Mouse (Mus musculus) cerebellum, adult 9-10 months (tissue): Measurements from ENCODE around the gene Lta.

Experiments used
- DNase-seq: peaks from one replicate; pipeline ENCODE4 v3.0.0; 2022

Lta gene

GRCm38 (mm10) chr17:35175968-35176367 lies 29.2 kb downstream of the Lta start, which contains the start of gene Aif1:
TSS of gene Aif1 (minus strand) at chr17:35176068.
- no peak for DNase-seq

- DNase-seq = no peak
Measured at GRCm38 (mm10) chr17:35175382-35175781, 29.8 kb downstream of the Lta start.

GRCm38 (mm10) chr17:35174201-35174977 lies 30.8 kb downstream of the Lta start:
- DNase-seq = no peak

GRCm38 (mm10) chr17:35173329-35173728 lies 31.8 kb downstream of the Lta start:
- DNase-seq = no peak

GRCm38 (mm10) chr17:35172445-35173234 lies 32.5 kb downstream of the Lta start:
- DNase-seq = no peak

- DNase-seq = peak; percentile 71
Measured at GRCm38 (mm10) chr17:35168541-35169207, 36.5 kb downstream of the Lta start.

GRCm38 (mm10) chr17:35167794-35168193 lies 37.4 kb downstream of the Lta start:
- peak; percentile 46 for DNase-seq

GRCm38 (mm10) chr17:35166352-35167035 lies 38.7 kb downstream of the Lta start:
- peak; percentile 88 for DNase-seq

- DNase-seq = peak; percentile 68
Measured at GRCm38 (mm10) chr17:35165451-35166155, 39.5 kb downstream of the Lta start.

- peak; percentile 100 for DNase-seq
Measured at GRCm38 (mm10) chr17:35164568-35165450, 40.3 kb downstream of the Lta start, which contains the start of gene Prrc2a. TSS of gene Prrc2a (minus strand) at chr17:35164897.

- DNase-seq = no peak
Measured at GRCm38 (mm10) chr17:35164218-35164567, 41.0 kb downstream of the Lta start.

- peak; percentile 65 for DNase-seq
Measured at GRCm38 (mm10) chr17:35163326-35164081, 41.6 kb downstream of the Lta start.

GRCm38 (mm10) chr17:35162730-35163129 lies 42.4 kb downstream of the Lta start:
- peak; percentile 63 for DNase-seq

- DNase-seq = no peak
Measured at GRCm38 (mm10) chr17:35162121-35162520, 43.0 kb downstream of the Lta start.

- no peak for DNase-seq
Measured at GRCm38 (mm10) chr17:35161421-35161820, 43.7 kb downstream of the Lta start.

- DNase-seq = peak; percentile 37
Measured at GRCm38 (mm10) chr17:35159638-35160037, 45.5 kb downstream of the Lta start.

- peak; percentile 13 for DNase-seq
Measured at GRCm38 (mm10) chr17:35158850-35159593, 46.1 kb downstream of the Lta start.

- peak; percentile 26 for DNase-seq
Measured at GRCm38 (mm10) chr17:35157661-35158175, 47.4 kb downstream of the Lta start.

- DNase-seq = no peak
Measured at GRCm38 (mm10) chr17:35157254-35157653, 47.9 kb downstream of the Lta start.
